Mouse (Mus musculus) thymus, adult 2 months (tissue): ENCODE measurements around the gene 2810408A11Rik. TPM values are rescaled to one million over a fixed set of nuclear protein-coding genes. Genes with fewer than 3 reads are reported as not detected.
A peak's percentile ranks its signal among the peaks of the same experiment; 100 is the strongest.

Source experiments
- DNase-seq: peaks from one replicate; pipeline ENCODE4 v3.0.0; 2021
- H3K27ac ChIP-seq: fragments of 200-500 bp; 2 replicates; pipeline ENCODE4 v1.5.1; 2012; ENCODE audit warnings: low read length, control low read depth; ENCODE audit not compliant: control insufficient read depth, insufficient read depth
- H3K27me3 ChIP-seq: fragments of 200-500 bp; 2 replicates; pipeline ENCODE4 v1.6.1; 2012; ENCODE audit warnings: mild to moderate bottlenecking, low read length, moderate library complexity, mixed read lengths; ENCODE audit not compliant: control insufficient read depth, insufficient read depth
- H3K36me3 ChIP-seq: fragments of 200-500 bp; 2 replicates; pipeline ENCODE4 v1.6.1; 2012; ENCODE audit warnings: mild to moderate bottlenecking, low read length, moderate library complexity; ENCODE audit not compliant: control insufficient read depth, insufficient read depth
- H3K4me1 ChIP-seq: fragments of 200-500 bp; replicated peaks from 2 replicates; pipeline ENCODE4 v1.6.1; 2012; ENCODE audit warnings: low read length; ENCODE audit not compliant: control insufficient read depth, insufficient read depth
- H3K4me3 ChIP-seq: fragments of 200-500 bp; 2 replicates; pipeline ENCODE4 v1.5.1; 2012; ENCODE audit warnings: mild to moderate bottlenecking, low read length, control low read depth, moderate library complexity; ENCODE audit not compliant: control insufficient read depth, insufficient read depth
- CTCF ChIP-seq: fragments of 200-500 bp; IDR thresholded peaks from 2 replicates; pipeline ENCODE4 v1.5.1; 2012; ENCODE audit warnings: mild to moderate bottlenecking, control low read depth, low read length, moderate library complexity, borderline replicate concordance; ENCODE audit not compliant: control insufficient read depth, poor library complexity, insufficient read depth; ENCODE audit errors: extremely low read depth
- POLR2A ChIP-seq: fragments of 200-500 bp; IDR thresholded peaks from 2 replicates; pipeline ENCODE4 v1.6.1; 2012; ENCODE audit warnings: mild to moderate bottlenecking, low read length, control low read depth, moderate library complexity; ENCODE audit not compliant: control insufficient read depth, poor library complexity, insufficient read depth; ENCODE audit errors: extremely low read depth
- WGBS: fragments of 180-500 bp; shearing (Covaris S2); methylation state at CpG from one replicate; pipeline ENCODE4 v1.1.7; 2018; 5-methylcytosine and 5-hydroxymethylcytosine counted together
- polyA plus RNA-seq: library from polyadenylated mRNA; depleted of rRNA; stranded (reverse); fragments of >200 nt; gene quantifications from 2 replicates; pipeline ENCODE4 v1.2.3, GENCODE M21; 2012; rRNA removed

2810408A11Rik gene
- polyA plus RNA-seq, 1 experiment: 7.1 TPM

- WGBS: 32% methylated on average over 16 of the region's 16 CpGs
- Histone ChIP-seq H3K4me3 (no peak overlapping the region), H3K27me3 (no peaks in the 10 kb centered on the region), H3K27ac (no peak overlapping the region), H3K4me1 (peaks cover 24% of the 10 kb centered on the region), H3K36me3 (no peaks in the 10 kb centered on the region)
- TF ChIP-seq CTCF (peak; percentile 43; the same call in 1 of the 2 replicates), POLR2A (no peak)
- DNase-seq: peak; percentile 63
These were observed 45.4 kb downstream of the 2810408A11Rik start for GRCm38 (mm10) chr11:69855347-69855746.

- Histone ChIP-seq H3K36me3 (no peaks in the 10 kb centered on the region), H3K27ac (no peak overlapping the region), H3K27me3 (no peaks in the 10 kb centered on the region), H3K4me3 (no peak overlapping the region), H3K4me1 (peaks cover 30% of the 10 kb centered on the region)
- no peak for DNase-seq
- 45% methylated on average over 10 of the region's 10 CpGs for whole genome bisulfite sequencing
- no peak for TF ChIP-seq POLR2A
- no peak for TF ChIP-seq CTCF
These were observed 46.1 kb downstream of the 2810408A11Rik start for GRCm38 (mm10) chr11:69854680-69855079.

GRCm38 (mm10) chr11:69853994-69854393, 46.8 kb downstream of the 2810408A11Rik start:
- Histone ChIP-seq H3K4me1 (peaks cover 36% of the 10 kb centered on the region), H3K27ac (no peak overlapping the region), H3K36me3 (no peaks in the 10 kb centered on the region), H3K27me3 (no peaks in the 10 kb centered on the region), H3K4me3 (no peak overlapping the region)
- DNase-seq: peak; percentile 42
- no peak for TF ChIP-seq POLR2A
- no peak for TF ChIP-seq CTCF
- 47% methylated on average over 7 of the region's 7 CpGs for WGBS

GRCm38 (mm10) chr11:69850754-69851153, 50.0 kb downstream of the 2810408A11Rik start:
- peak overlapping the region; percentile 15 for H3K4me3 ChIP-seq
- no peaks in the 10 kb centered on the region for H3K36me3 ChIP-seq
- no peak for TF ChIP-seq POLR2A
- TF ChIP-seq CTCF: no peak
- H3K4me1 ChIP-seq: peaks cover 55% of the 10 kb centered on the region
- peak; percentile 39 for DNase-seq
- H3K27me3 ChIP-seq: no peaks in the 10 kb centered on the region
- H3K27ac ChIP-seq: peak overlapping the region; percentile 67
- WGBS: 15% methylated on average over 8 of the region's 8 CpGs

GRCm38 (mm10) chr11:69849884-69850283, 50.9 kb downstream of the 2810408A11Rik start:
- no peak overlapping the region for H3K4me3 ChIP-seq

GRCm38 (mm10) chr11:69849128-69849527, 51.7 kb downstream of the 2810408A11Rik start:
- no peak for DNase-seq
- 72% methylated on average over 9 of the region's 9 CpGs for WGBS
- Histone ChIP-seq H3K4me1 (peaks cover 48% of the 10 kb centered on the region), H3K27me3 (no peaks in the 10 kb centered on the region), H3K4me3 (no peak overlapping the region), H3K27ac (peak overlapping the region; percentile 63; the same call in 1 of the 2 replicates), H3K36me3 (no peaks in the 10 kb centered on the region)
- TF ChIP-seq POLR2A (no peak), CTCF (no peak)

More at GRCm38 (mm10) chr11:69849884-69850283, 50.9 kb downstream of the 2810408A11Rik start:
- Histone ChIP-seq H3K4me1 (peaks cover 54% of the 10 kb centered on the region), H3K27ac (peak overlapping the region; percentile 67), H3K36me3 (no peaks in the 10 kb centered on the region), H3K27me3 (no peaks in the 10 kb centered on the region)
- WGBS: 90% methylated on average over 15 of the region's 15 CpGs
- TF ChIP-seq POLR2A (no peak), CTCF (no peak)
- no peak for DNase-seq

- H3K4me1 ChIP-seq: peaks cover 42% of the 10 kb centered on the region
- WGBS: 98% methylated on average over 6 of the region's 6 CpGs
- TF ChIP-seq CTCF: no peak
- TF ChIP-seq POLR2A: no peak
- no peak for DNase-seq
- H3K27ac ChIP-seq: no peak overlapping the region
- no peaks in the 10 kb centered on the region for H3K36me3 ChIP-seq
- no peaks in the 10 kb centered on the region for H3K27me3 ChIP-seq
- no peak overlapping the region for H3K4me3 ChIP-seq
These were observed 52.8 kb downstream of the 2810408A11Rik start for GRCm38 (mm10) chr11:69848021-69848420.

Other genes with a start within 250 kb of the 2810408A11Rik start
- gene Sox15, start 245.7 kb downstream of the 2810408A11Rik start, polyA plus RNA-seq: 0.24 and 0.52 TPM in 2 replicates
- 174 and 178 TPM in 2 replicates for gene Mpdu1, start 238.3 kb downstream of the 2810408A11Rik start, polyA plus RNA-seq
- 101 and 117 TPM in 2 replicates for gene Cd68, start 234.8 kb downstream of the 2810408A11Rik start, polyA plus RNA-seq
- 669 and 722 TPM in 2 replicates for gene Eif4a1, start 228.6 kb downstream of the 2810408A11Rik start, polyA plus RNA-seq
- 83.3 and 89.1 TPM in 2 replicates for gene Senp3, start 218.9 kb downstream of the 2810408A11Rik start, polyA plus RNA-seq
- 2.2 and 3.0 TPM in 2 replicates for gene Tnfsf13, start 215.2 kb downstream of the 2810408A11Rik start, polyA plus RNA-seq
- gene Tnfsf12, start 205.1 kb downstream of the 2810408A11Rik start, polyA plus RNA-seq: 12.2 and 16.3 TPM in 2 replicates
- gene Tnfsfm13, start 204.9 kb downstream of the 2810408A11Rik start, polyA plus RNA-seq: 2.7 and 3.4 TPM in 2 replicates
- gene Polr2a, start 142.3 kb downstream of the 2810408A11Rik start, polyA plus RNA-seq: 113 and 125 TPM in 2 replicates
- 0.08 and 0.29 TPM in 2 replicates for gene Slc35g3, start 139.0 kb downstream of the 2810408A11Rik start, polyA plus RNA-seq
- gene Zbtb4, start 135.1 kb downstream of the 2810408A11Rik start, polyA plus RNA-seq: 32.2 and 35.6 TPM in 2 replicates
- 12.9 and 15.7 TPM in 2 replicates for gene Chrnb1, start 105.0 kb downstream of the 2810408A11Rik start, polyA plus RNA-seq
- 1.7 and 2.4 TPM in 2 replicates for gene Fgf11, start 99.1 kb downstream of the 2810408A11Rik start, polyA plus RNA-seq
- gene Tmem102, start 95.4 kb downstream of the 2810408A11Rik start, polyA plus RNA-seq: 4.7 and 5.1 TPM in 2 replicates
- 0.05 TPM in 1 of 2 replicates, not detected in the other for gene Gm39566, start 85.7 kb downstream of the 2810408A11Rik start, polyA plus RNA-seq
- gene Spem2, start 82.5 kb downstream of the 2810408A11Rik start, polyA plus RNA-seq: 0.22 TPM in 1 of 2 replicates, not detected in the other
- 0.20 and 0.61 TPM in 2 replicates for gene Spem1, start 78.8 kb downstream of the 2810408A11Rik start, polyA plus RNA-seq
- gene Nlgn2, start 63.2 kb downstream of the 2810408A11Rik start, polyA plus RNA-seq: 14.4 and 15.3 TPM in 2 replicates
- 160 and 224 TPM in 2 replicates for gene Tmem256, start 62.5 kb downstream of the 2810408A11Rik start, polyA plus RNA-seq
- gene Plscr3, start 54.6 kb downstream of the 2810408A11Rik start, polyA plus RNA-seq: 132 and 142 TPM in 2 replicates
- gene Tnk1, start 42.3 kb downstream of the 2810408A11Rik start, polyA plus RNA-seq: 2.6 and 3.1 TPM in 2 replicates
- gene Tmem95, start 23.0 kb downstream of the 2810408A11Rik start, polyA plus RNA-seq: not detected in 2 replicates
- gene Kctd11, start 19.6 kb downstream of the 2810408A11Rik start, polyA plus RNA-seq: 6.2 and 8.0 TPM in 2 replicates
- 405 and 462 TPM in 2 replicates for gene Acap1, start 5.4 kb downstream of the 2810408A11Rik start, polyA plus RNA-seq
- 85.3 and 90.7 TPM in 2 replicates for gene Neurl4, start 85 bp upstream of the 2810408A11Rik start, polyA plus RNA-seq
- 236 and 272 TPM in 2 replicates for gene Gps2, start 12.9 kb upstream of the 2810408A11Rik start, polyA plus RNA-seq
- 618 and 719 TPM in 2 replicates for gene Eif5a, start 21.0 kb upstream of the 2810408A11Rik start, polyA plus RNA-seq
- gene Ybx2, start 34.8 kb upstream of the 2810408A11Rik start, polyA plus RNA-seq: 20.0 and 49.6 TPM in 2 replicates
- 36.3 and 58.9 TPM in 2 replicates for gene Slc2a4, start 47.2 kb upstream of the 2810408A11Rik start, polyA plus RNA-seq
- 6.0 and 6.5 TPM in 2 replicates for gene Cldn7, start 63.8 kb upstream of the 2810408A11Rik start, polyA plus RNA-seq
- 133 and 148 TPM in 2 replicates for gene Ctdnep1, start 80.2 kb upstream of the 2810408A11Rik start, polyA plus RNA-seq
- 69.4 and 75.3 TPM in 2 replicates for gene Elp5, start 81.5 kb upstream of the 2810408A11Rik start, polyA plus RNA-seq
- gene Gabarap, start 90.2 kb upstream of the 2810408A11Rik start, polyA plus RNA-seq: 270 and 395 TPM in 2 replicates
- gene Phf23, start 94.8 kb upstream of the 2810408A11Rik start, polyA plus RNA-seq: 36.5 and 43.4 TPM in 2 replicates
- 52.4 and 55.7 TPM in 2 replicates for gene Dvl2, start 99.6 kb upstream of the 2810408A11Rik start, polyA plus RNA-seq
- gene Acadvl, start 114.4 kb upstream of the 2810408A11Rik start, polyA plus RNA-seq: 88.5 and 110 TPM in 2 replicates
- gene Dlg4, start 116.0 kb upstream of the 2810408A11Rik start, polyA plus RNA-seq: 71.7 and 72.1 TPM in 2 replicates
- 1.3 TPM in 1 of 2 replicates, not detected in the other for gene Asgr1, start 153.1 kb upstream of the 2810408A11Rik start, polyA plus RNA-seq
- gene Asgr2, start 191.7 kb upstream of the 2810408A11Rik start, polyA plus RNA-seq: 0.65 and 1.2 TPM in 2 replicates
- 6.4 and 6.8 TPM in 2 replicates for gene Mgl2, start 229.3 kb upstream of the 2810408A11Rik start, polyA plus RNA-seq